Mouse (Mus musculus) midbrain, postnatal 0 days (tissue): Measurements from ENCODE around the gene Rhox3c. TPM values are rescaled to one million over a fixed set of nuclear protein-coding genes. Genes with fewer than 3 reads are reported as not detected.
"Not testable (repeated sequence)": the region's sequence is repeated elsewhere in the genome, so short reads cannot be mapped to it uniquely, and the experiment has no call there.

Source experiments
- ATAC-seq: fragments of 200-750 bp; cut with Nextera tagmentation; 2 replicates; pipeline ENCODE4 v1.8.0; 2017; ENCODE audit warnings: moderate number of reproducible peaks, mild to moderate bottlenecking, moderate TSS enrichment, moderate library complexity; ENCODE audit not compliant: low FRiP score
- DNase-seq: peaks from one replicate; pipeline ENCODE4 v3.0.0-alpha.2; 2015; ENCODE audit warnings: low spot score
- H3K27ac ChIP-seq: fragments of 300-500 bp; sonication (generic); 2 replicates; pipeline ENCODE4 v1.5.1; 2014; ENCODE audit warnings: low read depth, mild to moderate bottlenecking, low read length, mixed read lengths
- H3K27me3 ChIP-seq: fragments of 300-500 bp; sonication (generic); 2 replicates; pipeline ENCODE4 v1.6.1; 2014; ENCODE audit warnings: low read length, control low read depth, mixed read lengths; ENCODE audit not compliant: insufficient read depth
- H3K36me3 ChIP-seq: fragments of 300-500 bp; sonication (generic); 2 replicates; pipeline ENCODE4 v1.6.1; 2014; ENCODE audit warnings: low read length, control low read depth, mixed read lengths; ENCODE audit not compliant: insufficient read depth
- H3K4me1 ChIP-seq: fragments of 300-500 bp; sonication (generic); 2 replicates; pipeline ENCODE4 v1.6.1; 2014; ENCODE audit warnings: mild to moderate bottlenecking, control low read depth, antibody characterized with exemption, low read length, mixed read lengths; ENCODE audit not compliant: insufficient read depth
- H3K4me2 ChIP-seq: fragments of 300-500 bp; sonication (generic); 2 replicates; pipeline ENCODE4 v1.6.1; 2014; ENCODE audit warnings: low read depth, mild to moderate bottlenecking, low read length, mixed read lengths; ENCODE audit not compliant: poor library complexity, severe bottlenecking
- H3K4me3 ChIP-seq: fragments of 300-500 bp; sonication (generic); 2 replicates; pipeline ENCODE4 v1.5.1; 2014; ENCODE audit warnings: low read depth, mild to moderate bottlenecking, low read length, moderate library complexity
- H3K9ac ChIP-seq: fragments of 300-500 bp; sonication (generic); replicated peaks from 2 replicates; pipeline ENCODE4 v1.6.1; 2014; ENCODE audit warnings: mild to moderate bottlenecking, low read length, moderate library complexity, mixed read lengths; ENCODE audit not compliant: poor library complexity, severe bottlenecking
- H3K9me3 ChIP-seq: fragments of 300-500 bp; sonication (generic); 2 replicates; pipeline ENCODE4 v1.6.1; 2016; ENCODE audit warnings: low read length, control low read depth
- WGBS: fragments of 180-500 bp; shearing (Covaris S2); extraction: QIAGEN DNeasy Blood & Tissue Kit; methylation state at CpG from one replicate; pipeline ENCODE4 v1.1.7; 2014; 5-methylcytosine and 5-hydroxymethylcytosine counted together
- polyA plus RNA-seq: library from polyadenylated mRNA; unstranded; fragments of >200 nt; fragmentation: Nextera tagmentation; extraction: Ambion mirVana; gene quantifications from 2 replicates; pipeline ENCODE4 v1.2.1, GENCODE M21; 2015
- total RNA-seq: library from RNA; depleted of rRNA; stranded (reverse); fragments of >200 nt; gene quantifications from 2 replicates; pipeline ENCODE4 v1.2.3, GENCODE M21; 2014; rRNA removed

The Rhox3c gene
- total RNA-seq, result not detected in 2 replicates
- polyA plus RNA-seq, result not detected in 2 replicates

DNA sequence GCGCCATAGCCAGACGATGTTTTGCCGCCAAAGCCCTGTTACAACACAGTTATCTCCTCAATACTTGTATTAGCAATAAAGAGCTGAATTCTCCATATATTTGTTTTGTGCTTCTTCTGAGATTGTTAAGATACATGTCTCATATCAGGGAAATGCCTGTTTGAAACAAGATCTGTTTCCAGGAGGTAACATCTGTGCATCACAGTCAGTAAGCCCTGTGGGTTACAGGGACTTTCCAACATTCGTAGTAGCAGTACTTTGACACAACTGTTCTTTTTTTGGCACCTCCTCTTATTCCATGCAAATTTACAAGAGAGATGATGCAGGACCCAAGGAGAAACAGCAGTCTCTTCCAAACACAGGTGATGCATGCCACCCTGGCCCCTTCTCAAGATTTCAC lies at the start of gene Rhox3c:
Gene Rhox3c, plus strand, starts transcription at position 301 of the 400 bp plus-strand sequence.
- not testable (repeated sequence) for H3K36me3 ChIP-seq, DNase-seq, H3K27ac ChIP-seq, H3K9me3 ChIP-seq, H3K4me1 ChIP-seq, H3K4me2 ChIP-seq, H3K27me3 ChIP-seq, ATAC-seq, H3K4me3 ChIP-seq, H3K9ac ChIP-seq
- WGBS, result 91% methylated on average over 3 of the region's 4 CpGs

DNA sequence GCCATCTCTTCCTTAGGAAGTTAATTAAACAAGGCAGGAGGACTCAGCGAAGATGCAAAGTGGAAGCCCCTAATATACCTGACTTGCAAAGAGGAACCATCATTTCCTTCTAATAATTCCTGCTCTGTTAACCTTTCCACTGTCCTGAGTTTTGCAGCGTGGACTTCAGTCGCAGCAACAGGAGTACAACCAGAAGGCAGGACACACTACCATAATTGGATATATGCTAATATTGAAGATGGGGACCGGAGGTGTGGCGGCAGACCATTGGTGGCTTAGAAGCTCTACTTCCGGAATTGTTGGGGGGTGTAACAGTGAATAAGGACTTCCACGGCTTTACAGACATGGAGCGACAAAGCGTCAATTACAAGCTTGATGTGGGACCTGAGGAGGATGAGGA lies 46.6 kb upstream of the Rhox3c start, which contains the start of gene Rhox2b:
Gene Rhox2b, plus strand, starts transcription at position 301 of the 400 bp plus-strand sequence.
- H3K9me3 ChIP-seq, H3K27me3 ChIP-seq, DNase-seq, H3K4me1 ChIP-seq, H3K4me3 ChIP-seq, H3K4me2 ChIP-seq, ATAC-seq, H3K36me3 ChIP-seq, H3K9ac ChIP-seq, H3K27ac ChIP-seq: not testable (repeated sequence)
- no CpG with 5 or more reads among the region's 9 CpGs for whole genome bisulfite sequencing

DNA sequence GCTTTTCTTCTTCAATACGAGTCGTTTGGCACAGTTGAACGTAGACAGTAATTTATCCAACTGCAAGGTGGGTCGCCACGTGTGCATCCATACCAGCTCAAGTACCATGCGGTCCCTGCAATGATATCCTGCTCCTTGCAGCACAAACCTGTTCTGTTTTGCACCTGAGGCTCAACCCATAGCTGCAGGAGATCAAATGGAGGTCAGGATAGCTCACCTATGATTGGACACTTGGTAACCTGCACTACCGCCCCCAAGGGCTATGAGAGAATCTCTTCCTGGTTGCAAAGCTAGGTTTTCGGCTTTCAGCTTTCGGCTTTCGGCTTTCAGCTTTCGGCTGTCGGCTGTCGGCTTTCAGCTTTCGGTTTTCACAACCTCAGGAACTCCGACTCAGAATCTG lies 26.2 kb upstream of the Rhox3c start, which contains the start of gene Rhox4b:
Gene Rhox4b, plus strand, starts transcription at position 301 of the 400 bp plus-strand sequence.
- H3K9me3 ChIP-seq, DNase-seq, H3K27me3 ChIP-seq, H3K4me3 ChIP-seq, H3K36me3 ChIP-seq, H3K4me2 ChIP-seq, ATAC-seq, H3K9ac ChIP-seq, H3K4me1 ChIP-seq, H3K27ac ChIP-seq: not testable (repeated sequence)
- 96% methylated on average over 14 of the region's 15 CpGs for WGBS

DNA sequence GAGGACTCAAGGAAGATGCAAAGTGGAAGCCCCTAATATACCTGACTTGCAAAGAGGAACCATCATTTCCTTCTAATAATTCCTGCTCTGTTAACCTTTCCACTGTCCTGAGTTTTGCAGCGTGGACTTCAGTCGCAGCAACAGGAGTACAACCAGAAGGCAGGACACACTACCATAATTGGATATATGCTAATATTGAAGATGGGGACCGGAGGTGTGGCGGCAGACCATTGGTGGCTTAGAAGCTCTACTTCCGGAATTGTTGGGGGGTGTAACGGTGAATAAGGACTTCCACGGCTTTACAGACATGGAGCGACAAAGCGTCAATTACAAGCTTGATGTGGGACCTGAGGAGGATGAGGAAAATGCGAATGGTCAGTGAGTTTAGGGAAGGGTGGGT lies 5.0 kb upstream of the Rhox3c start, which contains the start of gene Rhox2c:
Gene Rhox2c, plus strand, starts transcription at position 301 of the 400 bp plus-strand sequence.
- H3K27me3 ChIP-seq, H3K4me2 ChIP-seq, H3K4me3 ChIP-seq, DNase-seq, H3K9ac ChIP-seq, H3K4me1 ChIP-seq, H3K27ac ChIP-seq, H3K9me3 ChIP-seq, H3K36me3 ChIP-seq, ATAC-seq: not testable (repeated sequence)
- WGBS, result 95% methylated on average over 7 of the region's 10 CpGs

- H3K4me1 ChIP-seq, H3K4me2 ChIP-seq, H3K9me3 ChIP-seq, H3K27ac ChIP-seq, DNase-seq, H3K36me3 ChIP-seq, H3K9ac ChIP-seq, ATAC-seq, H3K4me3 ChIP-seq, H3K27me3 ChIP-seq: not testable (repeated sequence)
- WGBS, result 91% methylated on average over 14 of the region's 14 CpGs
These were observed 21.7 kb downstream of the Rhox3c start, which contains the start of gene Rhox4c for GRCm38 (mm10) chrX:37480037-37480436. Gene Rhox4c (plus strand): TSS chrX:37480337.

DNA sequence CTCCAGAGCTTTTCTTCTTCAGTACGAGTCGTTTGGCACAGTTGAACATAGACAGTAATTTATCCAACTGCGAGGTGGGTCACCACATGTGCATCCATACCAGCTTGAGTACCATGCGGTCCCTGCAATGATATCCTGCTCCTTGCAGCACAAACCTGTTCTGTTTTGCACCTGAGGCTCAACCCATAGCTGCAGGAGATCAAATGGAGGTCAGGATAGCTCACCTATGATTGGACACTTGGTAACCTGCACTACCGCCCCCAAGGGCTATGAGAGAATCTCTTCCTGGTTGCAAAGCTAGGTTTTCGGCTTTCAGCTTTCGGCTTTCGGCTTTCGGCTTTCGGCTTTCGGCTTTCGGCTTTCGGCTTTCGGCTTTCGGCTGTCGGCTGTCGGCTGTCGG lies 55.7 kb downstream of the Rhox3c start, which contains the start of gene Rhox4d:
Gene Rhox4d, plus strand, starts transcription at position 301 of the 400 bp plus-strand sequence.
- H3K36me3 ChIP-seq, DNase-seq, H3K9ac ChIP-seq, H3K27ac ChIP-seq, H3K27me3 ChIP-seq, H3K4me2 ChIP-seq, H3K9me3 ChIP-seq, H3K4me3 ChIP-seq, H3K4me1 ChIP-seq, ATAC-seq: not testable (repeated sequence)
- WGBS, result 88% methylated on average over 14 of the region's 18 CpGs

Other genes starting within 250 kb of the Rhox3c start
- gene Gm9, start 247.5 kb upstream of the Rhox3c start, total RNA-seq, result not detected in 2 replicates
- gene Gm9, start 247.5 kb upstream of the Rhox3c start, polyA plus RNA-seq, result not detected in 2 replicates
- gene Rhox1, start 236.3 kb upstream of the Rhox3c start, total RNA-seq, result not detected in 2 replicates
- not detected in 2 replicates for gene Rhox1, start 236.3 kb upstream of the Rhox3c start, polyA plus RNA-seq
- gene Rhox2a, start 213.6 kb upstream of the Rhox3c start, total RNA-seq, result not detected in 2 replicates
- gene Rhox2a, start 213.6 kb upstream of the Rhox3c start, polyA plus RNA-seq, result 0.20 TPM in 1 of 2 replicates, not detected in the other
- not detected in 2 replicates for gene Rhox3a, start 208.7 kb upstream of the Rhox3c start, total RNA-seq
- not detected in 2 replicates for gene Rhox3a, start 208.7 kb upstream of the Rhox3c start, polyA plus RNA-seq
- gene Rhox4a, start 193.2 kb upstream of the Rhox3c start, total RNA-seq, result not detected in 2 replicates
- not detected in 2 replicates for gene Rhox4a, start 193.2 kb upstream of the Rhox3c start, polyA plus RNA-seq
- not detected in 2 replicates for gene Rhox3a2, start 78.6 kb upstream of the Rhox3c start, total RNA-seq
- gene Rhox3a2, start 78.6 kb upstream of the Rhox3c start, polyA plus RNA-seq, result not detected in 2 replicates
- not detected in 2 replicates for gene Rhox4a2, start 67.7 kb upstream of the Rhox3c start, total RNA-seq
- not detected in 2 replicates for gene Rhox4a2, start 67.7 kb upstream of the Rhox3c start, polyA plus RNA-seq
- not detected in 2 replicates for gene Rhox2b, start 46.5 kb upstream of the Rhox3c start, total RNA-seq
- not detected in 2 replicates for gene Rhox2b, start 46.5 kb upstream of the Rhox3c start, polyA plus RNA-seq
- gene Rhox4b, start 26.1 kb upstream of the Rhox3c start, total RNA-seq, result not detected in 2 replicates
- not detected in 2 replicates for gene Rhox4b, start 26.1 kb upstream of the Rhox3c start, polyA plus RNA-seq
- not detected in 2 replicates for gene Rhox2c, start 4.9 kb upstream of the Rhox3c start, total RNA-seq
- gene Rhox2c, start 4.9 kb upstream of the Rhox3c start, polyA plus RNA-seq, result not detected in 2 replicates
- not detected in 2 replicates for gene Rhox4c, start 21.8 kb downstream of the Rhox3c start, total RNA-seq
- gene Rhox4c, start 21.8 kb downstream of the Rhox3c start, polyA plus RNA-seq, result not detected in 2 replicates
- gene Rhox2d, start 34.8 kb downstream of the Rhox3c start, total RNA-seq, result not detected in 2 replicates
- gene Rhox2d, start 34.8 kb downstream of the Rhox3c start, polyA plus RNA-seq, result not detected in 2 replicates
- not detected in 2 replicates for gene Rhox4d, start 55.8 kb downstream of the Rhox3c start, total RNA-seq
- not detected in 2 replicates for gene Rhox4d, start 55.8 kb downstream of the Rhox3c start, polyA plus RNA-seq
- gene Rhox2e, start 71.9 kb downstream of the Rhox3c start, total RNA-seq, result not detected in 2 replicates
- 0.20 TPM in 1 of 2 replicates, not detected in the other for gene Rhox2e, start 71.9 kb downstream of the Rhox3c start, polyA plus RNA-seq
- not detected in 2 replicates for gene Rhox3e, start 83.4 kb downstream of the Rhox3c start, total RNA-seq
- gene Rhox3e, start 83.4 kb downstream of the Rhox3c start, polyA plus RNA-seq, result not detected in 2 replicates
- gene Rhox4e, start 98.8 kb downstream of the Rhox3c start, total RNA-seq, result not detected in 2 replicates
- gene Rhox4e, start 98.8 kb downstream of the Rhox3c start, polyA plus RNA-seq, result not detected in 2 replicates
- not detected in 2 replicates for gene Rhox2f, start 112.8 kb downstream of the Rhox3c start, total RNA-seq
- not detected in 2 replicates for gene Rhox2f, start 112.8 kb downstream of the Rhox3c start, polyA plus RNA-seq
- not detected in 2 replicates for gene Rhox3f, start 122.4 kb downstream of the Rhox3c start, total RNA-seq
- not detected in 2 replicates for gene Rhox3f, start 122.4 kb downstream of the Rhox3c start, polyA plus RNA-seq
- not detected in 2 replicates for gene Rhox4f, start 149.1 kb downstream of the Rhox3c start, total RNA-seq
- gene Rhox4f, start 149.1 kb downstream of the Rhox3c start, polyA plus RNA-seq, result not detected in 2 replicates
- not detected in 2 replicates for gene Rhox3g, start 170.0 kb downstream of the Rhox3c start, total RNA-seq
- gene Rhox3g, start 170.0 kb downstream of the Rhox3c start, polyA plus RNA-seq, result not detected in 2 replicates
- gene Rhox2g, start 184.9 kb downstream of the Rhox3c start, total RNA-seq, result not detected in 2 replicates
- gene Rhox2g, start 184.9 kb downstream of the Rhox3c start, polyA plus RNA-seq, result not detected in 2 replicates
- not detected in 2 replicates for gene Rhox4g, start 192.7 kb downstream of the Rhox3c start, total RNA-seq
- gene Rhox4g, start 192.7 kb downstream of the Rhox3c start, polyA plus RNA-seq, result not detected in 2 replicates
- gene Rhox3h, start 210.2 kb downstream of the Rhox3c start, total RNA-seq, result not detected in 2 replicates
- not detected in 2 replicates for gene Rhox3h, start 210.2 kb downstream of the Rhox3c start, polyA plus RNA-seq
- gene Rhox2h, start 214.7 kb downstream of the Rhox3c start, total RNA-seq, result not detected in 2 replicates
- gene Rhox2h, start 214.7 kb downstream of the Rhox3c start, polyA plus RNA-seq, result not detected in 2 replicates